Mouse (Mus musculus) E14TG2a.4 (cell line): Measurements from ENCODE around the gene Cx3cl1.

Experiments
- CTCF ChIP-seq: conservative IDR thresholded peaks from 2 replicates; pipeline ENCODE4 v1.5.1; 2014; ENCODE audit warnings: low read length
- NANOG ChIP-seq: IDR thresholded peaks from 2 replicates; pipeline ENCODE4 v1.6.1; 2014; ENCODE audit warnings: borderline replicate concordance, low read length, mixed read lengths
- POU5F1 ChIP-seq: IDR thresholded peaks from 2 replicates; pipeline ENCODE4 v1.6.1; 2014; ENCODE audit warnings: low read length, borderline replicate concordance

GRCm38 (mm10) chr8:94781155-94781837 lies 9.5 kb downstream of the Cx3cl1 start:
- TF ChIP-seq CTCF, result no peak
- no peak for TF ChIP-seq POU5F1
- TF ChIP-seq NANOG, result no peak
